In genomic region chr7:130174525-130174924, GRCm38 (mm10) we compare ENCODE assay signal across 8 mouse cellular contexts.
DNase-seq lines count a peak whose midpoint lies in the region; ATAC-seq lines count a peak whose summit lies in the region.

No protein-coding gene starts in this region.

- H3K27ac ChIP-seq in kidney, embryonic 16.5 days (ENCODE audit: low read length), result peak overlapping the region; percentile 48
- H3K27ac ChIP-seq in embryonic facial prominence, embryonic 15.5 days (replicated peaks), result peak overlapping the region; percentile 75
- peak overlapping the region; percentile 33; the same call in 1 of the 2 replicates for H3K27ac ChIP-seq in intestine, embryonic 15.5 days
- no peak overlapping the region; the same call in 1 of the 2 replicates for H3K27ac ChIP-seq in forebrain, embryonic 13.5 days

- no peaks in the 10 kb centered on the region for H3K27me3 ChIP-seq in kidney, embryonic 16.5 days (ENCODE audit: insufficient read depth, low read length)
- no peaks in the 10 kb centered on the region for H3K27me3 ChIP-seq in embryonic facial prominence, embryonic 15.5 days
- no peaks in the 10 kb centered on the region for H3K27me3 ChIP-seq in intestine, embryonic 15.5 days (replicated peaks)
- no peaks in the 10 kb centered on the region for H3K27me3 ChIP-seq in forebrain, embryonic 13.5 days

- 43% methylated on average over 7 of the region's 7 CpGs for WGBS in kidney, embryonic 16.5 days
- 21% methylated on average over 7 of the region's 7 CpGs for WGBS in embryonic facial prominence, embryonic 15.5 days
- 44% methylated on average over 7 of the region's 7 CpGs for WGBS in intestine, embryonic 15.5 days
- 86% methylated on average over 7 of the region's 7 CpGs for WGBS in forebrain, embryonic 13.5 days

- ATAC-seq in kidney, embryonic 16.5 days (ENCODE audit: low FRiP score, low TSS enrichment), result 0 out of 2 replicates have a peak, but pooled peaks have one; percentile 46
- ATAC-seq in embryonic facial prominence, embryonic 15.5 days (ENCODE audit: insufficient number of reproducible peaks, low FRiP score, low TSS enrichment, low read depth), result peak; percentile 66
- peak; percentile 21; the same call in 1 of the 2 replicates for ATAC-seq in intestine, embryonic 15.5 days
- ATAC-seq in forebrain, embryonic 13.5 days, result no peak

- no peaks in the 10 kb centered on the region for H3K9me3 ChIP-seq in kidney, embryonic 16.5 days (ENCODE audit: low read length)
- no peaks in the 10 kb centered on the region for H3K9me3 ChIP-seq in embryonic facial prominence, embryonic 15.5 days (replicated peaks)
- H3K9me3 ChIP-seq in intestine, embryonic 15.5 days, result no peaks in the 10 kb centered on the region
- no peaks in the 10 kb centered on the region for H3K9me3 ChIP-seq in forebrain, embryonic 13.5 days (replicated peaks)

- no peak overlapping the region for H3K4me3 ChIP-seq in kidney, embryonic 16.5 days (ENCODE audit: low read length)
- no peak overlapping the region for H3K4me3 ChIP-seq in embryonic facial prominence, embryonic 15.5 days (replicated peaks)
- H3K4me3 ChIP-seq in intestine, embryonic 15.5 days (replicated peaks), result no peak overlapping the region
- no peak overlapping the region for H3K4me3 ChIP-seq in forebrain, embryonic 13.5 days

- peaks cover 19% of the 10 kb centered on the region for H3K4me1 ChIP-seq in kidney, embryonic 16.5 days (ENCODE audit: insufficient read depth, low read length)
- peaks cover 33% of the 10 kb centered on the region for H3K4me1 ChIP-seq in embryonic facial prominence, embryonic 15.5 days
- peaks cover 10% of the 10 kb centered on the region for H3K4me1 ChIP-seq in intestine, embryonic 15.5 days (replicated peaks)
- no peaks in the 10 kb centered on the region for H3K4me1 ChIP-seq in forebrain, embryonic 13.5 days

- DNase-seq in kidney, adult 11 months, result no peak
- peak; percentile 26 for DNase-seq in ovary, postnatal 36 days (ENCODE audit: low spot score)
- no peak for DNase-seq in cerebellum, adult 11-12 months
- DNase-seq in urinary bladder, adult 2 months (ENCODE audit: low spot score), result no peak

- H3K4me2 ChIP-seq in kidney, embryonic 16.5 days (replicated peaks; ENCODE audit: low read depth, low read length), result no peak overlapping the region
- H3K4me2 ChIP-seq in embryonic facial prominence, embryonic 15.5 days (replicated peaks), result no peak overlapping the region
- H3K4me2 ChIP-seq in intestine, embryonic 15.5 days (replicated peaks), result no peak overlapping the region
- no peak overlapping the region for H3K4me2 ChIP-seq in forebrain, embryonic 13.5 days

- H3K9ac ChIP-seq in kidney, embryonic 16.5 days (replicated peaks; ENCODE audit: low read length), result 0 out of 2 replicates have a peak overlapping the region, but pooled peaks have one; percentile 22
- H3K9ac ChIP-seq in embryonic facial prominence, embryonic 15.5 days, result no peak overlapping the region; the same call in 1 of the 2 replicates
- no peak overlapping the region for H3K9ac ChIP-seq in intestine, embryonic 15.5 days
- no peak overlapping the region for H3K9ac ChIP-seq in forebrain, embryonic 13.5 days

- peaks cover 65% of the 10 kb centered on the region for H3K36me3 ChIP-seq in kidney, embryonic 16.5 days (ENCODE audit: insufficient read depth, low read length)
- peaks cover 74% of the 10 kb centered on the region for H3K36me3 ChIP-seq in embryonic facial prominence, embryonic 15.5 days
- peaks cover 22% of the 10 kb centered on the region for H3K36me3 ChIP-seq in intestine, embryonic 15.5 days
- peaks cover 85% of the 10 kb centered on the region for H3K36me3 ChIP-seq in forebrain, embryonic 13.5 days (ENCODE audit: poor library complexity, severe bottlenecking)
